8 mouse cellular contexts compared by ENCODE assay signal in the genomic region with DNA sequence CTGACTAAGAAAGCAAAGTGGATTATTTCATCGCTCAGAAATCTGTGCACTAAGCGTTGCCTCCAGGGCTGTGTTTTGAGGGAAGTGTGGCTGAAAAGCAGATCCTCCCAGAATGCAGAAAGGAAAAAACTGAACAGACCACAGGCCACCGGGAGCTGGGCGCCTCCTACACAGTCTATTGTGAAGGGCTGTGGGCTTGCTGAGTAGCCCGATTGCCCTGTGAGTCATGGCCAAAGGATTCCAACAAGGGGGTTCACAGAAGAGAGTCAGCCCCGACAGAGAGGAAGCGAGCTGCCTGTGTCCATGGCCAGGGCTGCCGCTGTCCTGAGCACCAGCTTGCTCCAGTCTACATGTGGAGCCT. TPM values are rescaled to one million over a fixed set of nuclear protein-coding genes. Genes with fewer than 3 reads are reported as not detected.
DNase-seq lines count a peak whose midpoint lies in the region; ATAC-seq and TF ChIP-seq lines count a peak whose summit lies in the region.

No protein-coding gene starts in this region.

- H3K4me2 ChIP-seq in embryonic facial prominence, embryonic 12.5 days (replicated peaks) = peak overlapping the region; percentile 36
- H3K4me2 ChIP-seq in heart, postnatal 0 days (ENCODE audit: low read depth, low read length) = peak overlapping the region; percentile 59

- no peak for TF ChIP-seq EP300 in heart, postnatal 0 days (IDR thresholded peaks at IDR 0.05; ENCODE audit: low read depth)

- H3K27me3 ChIP-seq in erythroblast, embryonic 14.5 days (ENCODE audit: control insufficient read depth) = peaks cover 7% of the 10 kb centered on the region; the same call in 1 of the 2 replicates
- H3K27me3 ChIP-seq in Patski = no peaks in the 10 kb centered on the region
- no peaks in the 10 kb centered on the region for H3K27me3 ChIP-seq in embryonic facial prominence, embryonic 12.5 days
- H3K27me3 ChIP-seq in heart, postnatal 0 days (ENCODE audit: control insufficient read depth, insufficient read depth, low read length) = no peaks in the 10 kb centered on the region

- 4% methylated on average over 8 of the region's 8 CpGs for WGBS in embryonic facial prominence, embryonic 12.5 days
- 4% methylated on average over 8 of the region's 8 CpGs for WGBS in heart, postnatal 0 days

- peak overlapping the region; percentile 84 for H3K27ac ChIP-seq in embryonic facial prominence, embryonic 12.5 days
- peak overlapping the region; percentile 93 for H3K27ac ChIP-seq in heart, postnatal 0 days (ENCODE audit: low read depth)

- ATAC-seq in erythroblast, adult 5-6 weeks (replicated peaks; ENCODE audit: low FRiP score, poor library complexity, severe bottlenecking) = no peak
- peak; percentile 93 for ATAC-seq in Patski
- ATAC-seq in embryonic facial prominence, embryonic 12.5 days (ENCODE audit: insufficient number of reproducible peaks, insufficient read depth, low FRiP score, low TSS enrichment) = peak; percentile 49
- ATAC-seq in heart, postnatal 0 days (ENCODE audit: insufficient read depth, low read depth) = peak; percentile 87
- peak; percentile 55 for ATAC-seq in megakaryocyte, adult 5-6 weeks (ENCODE audit: poor library complexity, severe bottlenecking)

- in situ Hi-C loops in Patski (cut with MboI; ENCODE audit: low pct_unique_long_range_greater_than_20kb) = loop anchor here (5.0 kb wide), 1 partner anchor 51 kb away; no protein-coding TSS in a partner anchor

- TF ChIP-seq CTCF in Patski (IDR thresholded peaks at IDR 0.05) = no peak
- no peak for TF ChIP-seq CTCF in heart, postnatal 0 days (IDR thresholded peaks at IDR 0.05; ENCODE audit: low read depth)

- POLR2A ChIA-PET in Patski (lab: Charles Lee) = interaction anchor here (0.5 to 0.7 kb wide), 2 partner anchors 40 to 320 kb away, joined by 3 read pairs; no protein-coding TSS in a partner anchor

- DNase-seq in Patski (ENCODE audit: low read depth, low spot score) = peak; percentile 92
- DNase-seq in heart, postnatal 0 days (ENCODE audit: low spot score) = peak; percentile 80
- DNase-seq in kidney, postnatal 4 days = peak; percentile 56 to 73
- peak; percentile 60 for DNase-seq in retina, postnatal 1 day

- H3K9ac ChIP-seq in embryonic facial prominence, embryonic 12.5 days = peak overlapping the region; percentile 34; the same call in 1 of the 2 replicates
- H3K9ac ChIP-seq in heart, postnatal 0 days (replicated peaks; ENCODE audit: low read depth, low read length) = peak overlapping the region; percentile 23

- H3K4me1 ChIP-seq in erythroblast, embryonic 14.5 days (ENCODE audit: control insufficient read depth) = peaks cover 31% of the 10 kb centered on the region
- H3K4me1 ChIP-seq in embryonic facial prominence, embryonic 12.5 days = peaks cover 49% of the 10 kb centered on the region
- H3K4me1 ChIP-seq in heart, postnatal 0 days (ENCODE audit: control insufficient read depth, insufficient read depth) = peaks cover 34% of the 10 kb centered on the region

- CTCF ChIA-PET in Patski (lab: Charles Lee) = interaction anchor here (0.8 to 1.8 kb wide), 4 partner anchors 31 to 321 kb away, joined by 3 to 11 read pairs (median 4); no protein-coding TSS in a partner anchor

- H3K36me3 ChIP-seq in erythroblast, embryonic 14.5 days (ENCODE audit: control insufficient read depth) = no peaks in the 10 kb centered on the region
- no peaks in the 10 kb centered on the region for H3K36me3 ChIP-seq in embryonic facial prominence, embryonic 12.5 days
- H3K36me3 ChIP-seq in heart, postnatal 0 days (replicated peaks; ENCODE audit: control insufficient read depth, insufficient read depth, low read length) = no peaks in the 10 kb centered on the region

- no peaks in the 10 kb centered on the region for H3K9me3 ChIP-seq in erythroblast, embryonic 14.5 days (ENCODE audit: control insufficient read depth, low read length)
- no peaks in the 10 kb centered on the region for H3K9me3 ChIP-seq in embryonic facial prominence, embryonic 12.5 days
- no peaks in the 10 kb centered on the region for H3K9me3 ChIP-seq in heart, postnatal 0 days (replicated peaks; ENCODE audit: control insufficient read depth, low read length)

- peak overlapping the region; percentile 56 for H3K4me3 ChIP-seq in erythroblast, embryonic 14.5 days (replicated peaks)
- H3K4me3 ChIP-seq in embryonic facial prominence, embryonic 12.5 days = no peak overlapping the region
- peak overlapping the region; percentile 32 for H3K4me3 ChIP-seq in heart, postnatal 0 days (ENCODE audit: low read depth, low read length)

RNA-seq across cellular contexts. Expression of a gene that starts 12.4 kb away (rescaled TPM):
- polyA plus RNA-seq in erythroblast, embryonic 14.5 days (2012) = 0.02 TPM in 1 of 2 replicates, not detected in the other
- total RNA-seq in erythroblast, adult 5-6 weeks (2015; ENCODE audit: low replicate concordance) = 0.63 and 1.3 TPM in 2 replicates
- total RNA-seq in erythroblast, adult 5-6 weeks (2017; ENCODE audit: low replicate concordance) = 2.9 TPM in 1 of 2 replicates, not detected in the other
- polyA plus RNA-seq in Patski (2021) = 4.4 TPM
- polyA plus RNA-seq in embryonic facial prominence, embryonic 12.5 days (2016; fragmentation: Nextera tagmentation; extraction: Ambion mirVana) = 13.0 and 13.5 TPM in 2 replicates
- 2.1 and 3.1 TPM in 2 replicates for total RNA-seq in heart, postnatal 0 days (2014; rRNA removed; ENCODE audit: low replicate concordance)
- 2.1 and 2.4 TPM in 2 replicates for polyA plus RNA-seq in heart, postnatal 0 days (2015; fragmentation: Nextera tagmentation; extraction: Ambion mirVana)
- 3.3 and 3.6 TPM in 2 replicates for total RNA-seq in megakaryocyte, adult 5-6 weeks (2015)
- total RNA-seq in megakaryocyte, adult 5-6 weeks (2017) = 0.99 and 1.2 TPM in 2 replicates
